Mouse (Mus musculus) C3H10T1/2 (cell line): ENCODE data around the gene Myf5. TPM values are rescaled to one million over a fixed set of nuclear protein-coding genes. Genes with fewer than 3 reads are reported as not detected.

ENCODE experiments used
- polyA plus RNA-seq, 2 experiments: library from polyadenylated mRNA; unstranded; fragments of >200 nt; fragmentation: generic; extraction: Trizol; gene quantifications; one replicate each; pipeline ENCODE4 v1.2.1; 2012; ENCODE audit warnings: missing spikeins in 2 of 2

The Myf5 gene
- polyA plus RNA-seq = not detected

DNA sequence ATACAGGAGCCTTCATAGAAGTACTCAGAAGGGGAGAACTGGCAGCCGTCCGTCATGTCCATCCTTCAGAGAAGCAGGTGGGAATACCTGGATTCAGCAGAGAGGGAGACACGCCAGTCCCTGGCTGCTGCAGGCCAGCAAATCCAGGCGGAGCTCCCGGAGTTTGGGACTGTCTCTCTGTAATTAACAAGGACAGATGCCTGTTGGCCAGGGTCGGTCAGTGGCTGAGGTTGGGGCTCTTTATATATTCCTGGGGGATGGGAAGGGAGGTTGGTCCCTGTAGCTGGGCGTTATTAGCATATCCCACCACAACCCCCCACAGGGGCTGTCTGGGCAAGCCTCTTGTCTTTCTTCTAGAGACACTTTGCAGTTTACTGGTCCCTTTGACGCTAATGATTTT, at the start of gene Myf5:
Myf5 (minus strand) TSS at position 265 of the 400 bp plus-strand sequence.

DNA sequence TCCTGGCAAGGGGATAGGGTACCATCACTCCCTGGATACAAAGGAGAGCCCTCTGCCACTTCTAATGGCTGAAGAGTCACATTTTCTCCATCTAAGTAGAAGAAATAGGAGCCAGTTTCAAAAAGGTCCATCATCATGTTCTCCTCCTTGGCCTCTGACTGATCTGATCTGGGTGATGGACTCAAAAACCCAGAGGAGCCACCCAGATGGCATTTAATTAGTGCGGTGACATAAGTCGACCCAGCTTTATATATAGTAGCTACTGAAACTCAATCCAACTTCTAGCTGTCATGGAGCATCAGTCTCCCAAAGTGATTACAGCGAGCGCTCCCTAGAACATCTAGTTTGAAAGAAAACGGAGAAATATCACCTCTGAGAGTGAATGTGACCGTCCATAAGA, 8.6 kb upstream of the Myf5 start, which contains the start of gene Myf6:
Myf6 (minus strand) TSS at position 170 of the 400 bp plus-strand sequence.

Other genes with a start within 250 kb of the Myf5 start
- gene Lin7a, start 214.4 kb downstream of the Myf5 start, polyA plus RNA-seq = not detected
- not detected for gene Myf6, start 8.6 kb upstream of the Myf5 start, polyA plus RNA-seq
- gene Ptprq, start 233.9 kb upstream of the Myf5 start, polyA plus RNA-seq = under 1 TPM in 1 of 2 experiments, not detected in 1; 0.67 TPM